In genomic region chr6:99360581-99360980, GRCm38 (mm10) we compare ENCODE assay signal across 29 mouse cellular contexts.
DNase-seq lines count a peak whose midpoint lies in the region; ATAC-seq and TF ChIP-seq lines count a peak whose summit lies in the region.
"Had no signal": no experiment of that assay in that cellular context is flagged by ENCODE, and none has a peak within 500 bp of the region (broad histone marks: within the 10 kb centered on the region; RNA-seq: fewer than 3 reads in every experiment).

No protein-coding gene starts in this region.

- no peak for ATAC-seq in heart, embryonic 14.5 days (ENCODE audit: insufficient number of reproducible peaks, insufficient read depth, low FRiP score, low read depth)
- ATAC-seq in kidney, embryonic 16.5 days (ENCODE audit: low FRiP score, low TSS enrichment): no peak
- ATAC-seq in lung, embryonic 15.5 days (ENCODE audit: borderline replicate concordance, extremely low read depth, low FRiP score, low TSS enrichment): no peak
- ATAC-seq: forebrain, embryonic 16.5 days; hindbrain, postnatal 0 days; intestine, embryonic 15.5 days had no signal

- no peak overlapping the region for H3K9ac ChIP-seq in heart, embryonic 14.5 days (ENCODE audit: low read length)
- no peak overlapping the region for H3K9ac ChIP-seq in kidney, embryonic 16.5 days (replicated peaks; ENCODE audit: low read length)
- H3K9ac ChIP-seq in lung, embryonic 15.5 days: no peak overlapping the region
- H3K9ac ChIP-seq: hindbrain, embryonic 12.5 days; intestine, embryonic 15.5 days; limb, embryonic 13.5 days; midbrain, embryonic 12.5 days; neural tube, embryonic 12.5 days had no signal

- 69% methylated on average over 4 of the region's 4 CpGs for WGBS in heart, embryonic 14.5 days
- 82% methylated on average over 4 of the region's 4 CpGs for whole genome bisulfite sequencing in kidney, embryonic 16.5 days
- 72% methylated on average over 4 of the region's 4 CpGs for WGBS in kidney, adult 2 months
- 73% methylated on average over 4 of the region's 4 CpGs for WGBS in lung, embryonic 15.5 days

- H3K36me3 ChIP-seq in heart, embryonic 14.5 days (ENCODE audit: control insufficient read depth, insufficient read depth, low read length): no peaks in the 10 kb centered on the region
- no peaks in the 10 kb centered on the region for H3K36me3 ChIP-seq in kidney, embryonic 16.5 days (ENCODE audit: insufficient read depth, low read length)
- no peaks in the 10 kb centered on the region for H3K36me3 ChIP-seq in kidney, adult 2 months (ENCODE audit: control insufficient read depth, insufficient read depth, low read length)
- H3K36me3 ChIP-seq in lung, embryonic 15.5 days: no peaks in the 10 kb centered on the region
- H3K36me3 ChIP-seq: hindbrain, embryonic 12.5 days; intestine, embryonic 15.5 days; limb, embryonic 13.5 days; midbrain, embryonic 12.5 days; neural tube, embryonic 12.5 days had no signal

- no peaks in the 10 kb centered on the region for H3K27me3 ChIP-seq in heart, embryonic 14.5 days (ENCODE audit: control insufficient read depth, insufficient read depth, low read length)
- H3K27me3 ChIP-seq in kidney, embryonic 16.5 days (ENCODE audit: insufficient read depth, low read length): no peaks in the 10 kb centered on the region
- no peaks in the 10 kb centered on the region for H3K27me3 ChIP-seq in kidney, adult 2 months (replicated peaks; ENCODE audit: control insufficient read depth, insufficient read depth, low read length)
- H3K27me3 ChIP-seq in lung, embryonic 15.5 days: no peaks in the 10 kb centered on the region
- H3K27me3 ChIP-seq: hindbrain, embryonic 12.5 days; intestine, embryonic 15.5 days; limb, embryonic 13.5 days; megakaryocyte, embryonic 14.5 days; midbrain, embryonic 12.5 days; neural tube, embryonic 12.5 days had no signal

- peak; percentile 92 for DNase-seq in heart, adult 11 months
- no peak for DNase-seq in heart, adult 18-20 months
- DNase-seq in heart, adult 9 months (ENCODE audit: low spot score in 2 of 2): no peak
- DNase-seq in kidney, adult 2 months: no peak
- no peak for DNase-seq in lung, postnatal 10 days
- DNase-seq: adrenal gland, adult 8-10 months; cerebellum, adult 2 months; kidney, adult 9 months; kidney, postnatal 25 days; lung, postnatal 36 days; right cerebral cortex, adult 18-20 months; spleen, adult 18-20 months; thymus, adult 2 months; thymus, postnatal 36 days had no signal

- H3K4me1 ChIP-seq in heart, embryonic 14.5 days (ENCODE audit: control insufficient read depth in 2 of 2, insufficient read depth in 2 of 2, low read length in 2 of 2): peaks cover 9 to 18% of the 10 kb centered on the region in 2 experiments
- peaks cover 4% of the 10 kb centered on the region; the same call in 1 of the 2 replicates for H3K4me1 ChIP-seq in kidney, embryonic 16.5 days (ENCODE audit: insufficient read depth, low read length)
- no peaks in the 10 kb centered on the region for H3K4me1 ChIP-seq in kidney, adult 2 months (ENCODE audit: control insufficient read depth, insufficient read depth, low read length)
- peaks cover 26% of the 10 kb centered on the region for H3K4me1 ChIP-seq in lung, embryonic 15.5 days
- H3K4me1 ChIP-seq: limb, embryonic 13.5 days; midbrain, embryonic 12.5 days; neural tube, embryonic 12.5 days had no signal

- H3K4me2 ChIP-seq in heart, embryonic 14.5 days (ENCODE audit: low read length): no peak overlapping the region
- no peak overlapping the region for H3K4me2 ChIP-seq in kidney, embryonic 16.5 days (replicated peaks; ENCODE audit: low read depth, low read length)
- H3K4me2 ChIP-seq in lung, embryonic 15.5 days: no peak overlapping the region
- H3K4me2 ChIP-seq: hindbrain, embryonic 12.5 days; intestine, embryonic 15.5 days; limb, embryonic 13.5 days; midbrain, embryonic 12.5 days; neural tube, embryonic 12.5 days had no signal

- H3K27ac ChIP-seq in heart, embryonic 14.5 days (replicated peaks in 1 of 2; ENCODE audit: control insufficient read depth in 1 of 2, insufficient read depth in 1 of 2, low read depth in 2 of 2, low read length in 2 of 2): peak overlapping the region; percentile 14 to 65
- peak overlapping the region; percentile 27; the same call in 1 of the 2 replicates for H3K27ac ChIP-seq in kidney, embryonic 16.5 days (ENCODE audit: low read length)
- no peak overlapping the region for H3K27ac ChIP-seq in kidney, adult 2 months (ENCODE audit: insufficient read depth, low read depth, low read length)
- H3K27ac ChIP-seq in lung, embryonic 15.5 days: peak overlapping the region; percentile 54
- H3K27ac ChIP-seq: hindbrain, embryonic 12.5 days; hindbrain, postnatal 0 days; intestine, embryonic 15.5 days; left cerebral cortex, adult 2 months; limb, embryonic 13.5 days; midbrain, embryonic 12.5 days; neural tube, embryonic 12.5 days had no signal

- TF ChIP-seq CTCF in kidney, adult 2 months (conservative IDR thresholded peaks at IDR 0.05; ENCODE audit: insufficient read depth, insufficient read length, low read depth, low read length): no peak

- TF ChIP-seq POLR2A in kidney, adult 2 months (IDR thresholded peaks at IDR 0.05; ENCODE audit: low read depth, low read length): no peak

- H3K4me3 ChIP-seq in heart, embryonic 14.5 days (ENCODE audit: control insufficient read depth in 1 of 2, insufficient read depth in 1 of 2, low read depth in 1 of 2, low read length in 2 of 2): no peak overlapping the region
- no peak overlapping the region for H3K4me3 ChIP-seq in kidney, embryonic 16.5 days (ENCODE audit: low read length)
- no peak overlapping the region for H3K4me3 ChIP-seq in kidney, adult 2 months (ENCODE audit: insufficient read depth, low read depth, low read length)
- H3K4me3 ChIP-seq in lung, embryonic 15.5 days: no peak overlapping the region
- H3K4me3 ChIP-seq: erythroblast, embryonic 14.5 days; hindbrain, embryonic 12.5 days; intestine, embryonic 15.5 days; left cerebral cortex, adult 2 months; limb, embryonic 13.5 days; megakaryocyte, embryonic 14.5 days; midbrain, embryonic 12.5 days; myocyte; neural tube, embryonic 12.5 days had no signal

- H3K9me3 ChIP-seq in heart, embryonic 14.5 days (ENCODE audit: control insufficient read depth, low read length): no peaks in the 10 kb centered on the region
- H3K9me3 ChIP-seq in kidney, embryonic 16.5 days (ENCODE audit: low read length): no peaks in the 10 kb centered on the region
- no peaks in the 10 kb centered on the region for H3K9me3 ChIP-seq in lung, embryonic 15.5 days
- H3K9me3 ChIP-seq: G1E; hindbrain, embryonic 12.5 days; intestine, embryonic 15.5 days; limb, embryonic 13.5 days; megakaryocyte, embryonic 14.5 days; midbrain, embryonic 12.5 days; neural tube, embryonic 12.5 days had no signal
